Mouse (Mus musculus): Measurements from ENCODE around the gene Tspo2.

GRCm38 (mm10) chr17:48475444-48475843 is 24.1 kb upstream of the Tspo2 start:
- no peak for TF ChIP-seq CTCF (IDR thresholded peaks at IDR 0.05)
- no peak for TF ChIP-seq EP300 (IDR thresholded peaks at IDR 0.05)

All from lung, postnatal 0 days (tissue).